Mouse (Mus musculus): ENCODE measurements around the gene Glis1.

DNA sequence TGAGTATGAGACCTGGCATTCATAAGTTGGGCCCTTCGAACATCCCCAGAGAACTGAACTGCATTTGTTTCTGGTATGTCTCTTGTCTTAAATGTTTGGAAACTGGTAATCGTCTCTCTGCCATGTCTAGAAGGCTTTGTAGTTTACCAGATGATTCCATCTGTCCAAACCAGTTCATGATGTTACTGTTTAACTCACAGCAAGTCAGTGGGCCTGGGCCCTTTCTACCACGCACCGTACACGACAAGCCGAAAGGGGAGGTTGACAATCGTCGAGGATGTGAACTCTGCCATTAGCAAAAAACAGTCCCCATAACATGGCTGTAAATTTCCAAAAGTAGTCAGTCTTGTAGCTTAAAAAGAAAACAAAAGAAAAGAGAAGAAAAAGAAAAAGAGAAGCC lies 4.3 kb downstream of the Glis1 start:
- TF ChIP-seq CTCF (IDR thresholded peaks at IDR 0.05; ENCODE audit: control insufficient read depth, insufficient read depth, insufficient read length), result no peak
- TF ChIP-seq USF1 (IDR thresholded peaks at IDR 0.05; ENCODE audit: low read depth), result no peak
- TF ChIP-seq CEBPB (IDR thresholded peaks at IDR 0.05; ENCODE audit: low read depth), result no peak
- TF ChIP-seq MAX (IDR thresholded peaks at IDR 0.05), result no peak
